Mouse (Mus musculus): ENCODE results near the gene Fam189a1.

Gene Fam189a1

DNA sequence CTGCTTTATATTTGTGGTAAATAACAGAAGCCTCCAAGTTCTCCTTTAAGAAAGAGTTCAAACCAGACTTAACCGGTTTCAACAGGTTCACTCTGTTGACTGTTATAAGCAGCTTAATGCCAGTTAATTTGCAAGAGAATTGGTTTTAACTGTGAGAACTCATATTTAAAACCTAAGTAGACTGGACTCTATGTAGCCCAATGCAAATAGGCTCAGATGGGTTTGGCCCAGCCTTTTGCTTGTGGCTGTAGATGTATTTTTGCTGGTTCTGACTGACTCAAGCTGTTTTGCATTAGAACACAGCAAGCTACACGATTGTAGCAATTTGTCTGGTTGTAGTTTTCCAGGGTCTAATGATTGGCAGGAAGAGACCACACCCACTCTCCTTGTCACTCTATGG lies 440.1 kb downstream of the Fam189a1 start:
- no peak for DNase-seq

DNA sequence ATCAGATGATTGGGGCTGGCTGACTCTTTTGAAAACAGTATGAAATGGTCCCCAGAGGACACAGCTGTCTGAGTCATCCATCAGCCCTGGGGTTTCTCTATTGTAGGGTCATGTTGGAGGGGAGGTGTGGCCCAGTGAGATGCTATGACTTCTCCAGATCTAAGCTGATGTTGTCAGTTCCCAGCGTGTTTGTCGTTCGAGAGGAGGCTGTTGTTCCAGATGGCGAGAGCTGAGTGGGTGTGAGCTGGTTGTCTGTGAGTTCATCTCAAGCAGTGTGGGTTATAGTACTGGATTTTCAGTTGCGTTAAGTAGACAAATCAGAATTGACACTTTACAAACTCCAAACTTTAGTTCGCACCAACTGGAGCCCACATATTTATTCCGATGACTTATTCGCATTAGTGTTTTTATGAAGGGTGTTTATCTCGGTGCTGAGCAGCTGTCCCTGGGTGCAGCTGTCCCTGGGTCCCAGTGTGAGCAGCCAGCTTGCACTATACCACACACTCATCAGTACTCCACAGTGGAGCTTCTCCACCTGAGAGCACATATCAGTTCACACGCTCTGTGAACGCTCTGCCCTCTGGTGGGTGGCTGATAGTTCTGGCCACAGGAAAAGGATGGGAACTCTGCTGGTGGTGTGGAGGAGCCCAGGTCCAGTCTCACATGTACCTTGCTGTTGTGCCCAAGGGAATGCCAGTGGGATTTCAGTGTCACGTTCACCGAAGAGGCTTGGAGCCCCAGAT lies 446.7 kb downstream of the Fam189a1 start:
- peak; percentile 82 for DNase-seq

DNA sequence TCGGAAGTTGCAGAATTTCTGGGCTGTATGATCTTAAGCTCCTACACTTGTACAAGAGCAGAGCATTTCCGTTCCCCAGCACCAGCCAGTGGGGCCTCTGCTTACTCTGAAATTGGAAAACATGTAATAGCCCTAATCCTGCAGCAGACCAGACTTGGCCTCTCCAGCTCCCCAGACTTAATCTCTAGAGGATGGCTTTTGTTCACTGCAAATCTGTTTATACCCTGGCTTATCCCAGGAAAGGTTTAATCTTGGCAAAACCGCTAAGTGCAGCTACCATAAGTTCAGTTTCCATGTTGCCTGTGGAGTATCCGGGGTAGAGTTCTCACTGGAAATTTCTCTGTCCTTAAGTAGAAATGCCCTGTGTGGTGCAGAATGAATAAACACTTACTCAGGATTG lies 448.2 kb downstream of the Fam189a1 start:
- no peak for DNase-seq
